Mouse (Mus musculus) liver, embryonic 13.5 days (tissue): Measurements from ENCODE around the gene Gjd3. TPM values are rescaled to one million over a fixed set of nuclear protein-coding genes. Genes with fewer than 3 reads are reported as not detected.

Experiments
- ATAC-seq: fragments of 200-750 bp; cut with Nextera tagmentation; 2 replicates; pipeline ENCODE4 v1.8.0; 2017; ENCODE audit warnings: low read depth, mild to moderate bottlenecking, moderate number of reproducible peaks, moderate library complexity
- DNase-seq: peaks from one replicate; pipeline ENCODE4 v3.0.0; 2022
- H3K27ac ChIP-seq: fragments of 300-500 bp; sonication (generic); 2 replicates; pipeline ENCODE4 v1.5.1; 2015; ENCODE audit warnings: moderate library complexity, mild to moderate bottlenecking, inconsistent platforms
- H3K27me3 ChIP-seq: fragments of 300-500 bp; sonication (generic); 2 replicates; pipeline ENCODE4 v1.6.1; 2015; ENCODE audit warnings: mild to moderate bottlenecking, inconsistent platforms
- H3K36me3 ChIP-seq: fragments of 300-500 bp; sonication (generic); 2 replicates; pipeline ENCODE4 v1.6.1; 2015; ENCODE audit warnings: mild to moderate bottlenecking, inconsistent platforms
- H3K4me1 ChIP-seq: fragments of 300-500 bp; sonication (generic); replicated peaks from 2 replicates; pipeline ENCODE4 v1.6.1; 2015; ENCODE audit warnings: inconsistent platforms
- H3K4me2 ChIP-seq: fragments of 300-500 bp; sonication (generic); 2 replicates; pipeline ENCODE4 v1.6.1; 2015; ENCODE audit warnings: inconsistent platforms, mild to moderate bottlenecking, moderate library complexity
- H3K4me3 ChIP-seq: fragments of 300-500 bp; sonication (generic); replicated peaks from 2 replicates; pipeline ENCODE4 v1.5.1; 2015; ENCODE audit warnings: mild to moderate bottlenecking, inconsistent platforms
- H3K9ac ChIP-seq: fragments of 300-500 bp; sonication (generic); 2 replicates; pipeline ENCODE4 v1.6.1; 2015; ENCODE audit warnings: mild to moderate bottlenecking, inconsistent platforms
- H3K9me3 ChIP-seq: fragments of 300-500 bp; sonication (generic); replicated peaks from 2 replicates; pipeline ENCODE4 v1.6.1; 2016; ENCODE audit warnings: inconsistent platforms
- WGBS: fragments of 180-500 bp; shearing (Covaris S2); methylation state at CpG from one replicate; pipeline ENCODE4 v1.1.7; 2015; ENCODE audit not compliant: insufficient replicate concordance; 5-methylcytosine and 5-hydroxymethylcytosine counted together
- polyA plus RNA-seq: library from polyadenylated mRNA; unstranded; fragments of >200 nt; fragmentation: Nextera tagmentation; extraction: Ambion mirVana; gene quantifications from 2 replicates; pipeline ENCODE4 v1.2.1, GENCODE M21; 2015

Gene Gjd3
- polyA plus RNA-seq, 1 experiment from 2014 or later: not detected

GRCm38 (mm10) chr11:98968079-98968478 lies 14.7 kb downstream of the Gjd3 start:
- H3K27me3 ChIP-seq: peaks cover 71% of the 10 kb centered on the region
- no peaks in the 10 kb centered on the region for H3K9me3 ChIP-seq
- no peak for DNase-seq
- H3K27ac ChIP-seq: no peak overlapping the region
- no peak for ATAC-seq
- no peak overlapping the region for H3K4me2 ChIP-seq
- 79% methylated on average over 16 of the region's 16 CpGs for WGBS
- peaks cover 31% of the 10 kb centered on the region for H3K36me3 ChIP-seq
- no peak overlapping the region for H3K9ac ChIP-seq
- H3K4me1 ChIP-seq: peaks cover 72% of the 10 kb centered on the region
- no peak overlapping the region for H3K4me3 ChIP-seq

- peaks cover 87% of the 10 kb centered on the region for H3K4me1 ChIP-seq
Observed at GRCm38 (mm10) chr11:98966499-98967141, 16.2 kb downstream of the Gjd3 start.

GRCm38 (mm10) chr11:98965416-98966077 lies 17.3 kb downstream of the Gjd3 start:
- no peak for DNase-seq
- H3K4me3 ChIP-seq: no peak overlapping the region
- peaks cover 11% of the 10 kb centered on the region; the same call in 1 of the 2 replicates for H3K36me3 ChIP-seq
- H3K27me3 ChIP-seq: peaks cover 90% of the 10 kb centered on the region
- H3K9me3 ChIP-seq: no peaks in the 10 kb centered on the region
- no peak overlapping the region for H3K9ac ChIP-seq
- peak overlapping the region; percentile 99 for H3K4me2 ChIP-seq
- H3K27ac ChIP-seq: no peak overlapping the region
- no peak for ATAC-seq
- H3K4me1 ChIP-seq: peaks cover 89% of the 10 kb centered on the region
- WGBS: 40% methylated on average over 11 of the region's 11 CpGs

More at GRCm38 (mm10) chr11:98966499-98967141, 16.2 kb downstream of the Gjd3 start:
- Histone ChIP-seq H3K27me3 (peaks cover 86% of the 10 kb centered on the region), H3K4me2 (no peak overlapping the region), H3K27ac (no peak overlapping the region), H3K4me3 (no peak overlapping the region), H3K36me3 (peaks cover 21% of the 10 kb centered on the region), H3K9me3 (no peaks in the 10 kb centered on the region), H3K9ac (no peak overlapping the region)
- 29% methylated on average over 9 of the region's 9 CpGs for WGBS
- ATAC-seq (no peak), DNase-seq (no peak)

- WGBS: 37% methylated on average over 15 of the region's 15 CpGs
- H3K9ac ChIP-seq: peak overlapping the region; percentile 29; the same call in 1 of the 2 replicates
- peak overlapping the region; percentile 99 for H3K4me2 ChIP-seq
- peaks cover 90% of the 10 kb centered on the region for H3K27me3 ChIP-seq
- H3K4me3 ChIP-seq: no peak overlapping the region
- H3K27ac ChIP-seq: peak overlapping the region; percentile 70
- H3K36me3 ChIP-seq: peaks cover 5% of the 10 kb centered on the region; the same call in 1 of the 2 replicates
- no peaks in the 10 kb centered on the region for H3K9me3 ChIP-seq
- H3K4me1 ChIP-seq: peaks cover 89% of the 10 kb centered on the region
- DNase-seq (no peak), ATAC-seq (no peak)
Observed at GRCm38 (mm10) chr11:98964616-98965415, 18.0 kb downstream of the Gjd3 start.

GRCm38 (mm10) chr11:98964201-98964615 lies 18.6 kb downstream of the Gjd3 start:
- Histone ChIP-seq H3K9ac (0 out of 2 replicates have a peak overlapping the region, but pooled peaks have one; percentile 29), H3K27me3 (peaks cover 87% of the 10 kb centered on the region), H3K9me3 (no peaks in the 10 kb centered on the region), H3K36me3 (peaks cover 5% of the 10 kb centered on the region; the same call in 1 of the 2 replicates), H3K4me1 (peaks cover 90% of the 10 kb centered on the region), H3K4me3 (peak overlapping the region; percentile 70), H3K27ac (peak overlapping the region; percentile 70), H3K4me2 (peak overlapping the region; percentile 99)
- WGBS: 22% methylated on average over 6 of the region's 6 CpGs
- no peak for ATAC-seq
- DNase-seq: no peak

- Histone ChIP-seq H3K27me3 (peaks cover 80% of the 10 kb centered on the region), H3K9ac (peak overlapping the region; percentile 45; the same call in 1 of the 2 replicates), H3K4me3 (peak overlapping the region; percentile 70), H3K4me1 (peaks cover 91% of the 10 kb centered on the region), H3K27ac (peak overlapping the region; percentile 70), H3K36me3 (peaks cover 5% of the 10 kb centered on the region; the same call in 1 of the 2 replicates), H3K9me3 (no peaks in the 10 kb centered on the region), H3K4me2 (peak overlapping the region; percentile 99)
- ATAC-seq: peak; percentile 37
- WGBS: under 1% methylated on average over 31 of the region's 32 CpGs
- no peak for DNase-seq
Observed at GRCm38 (mm10) chr11:98963191-98964021, 19.4 kb downstream of the Gjd3 start.

GRCm38 (mm10) chr11:98962421-98963095 lies 20.3 kb downstream of the Gjd3 start:
- DNase-seq (no peak), ATAC-seq (no peak)
- H3K9me3 ChIP-seq: no peaks in the 10 kb centered on the region
- H3K27ac ChIP-seq: peak overlapping the region; percentile 66
- WGBS: 6% methylated on average over 12 of the region's 12 CpGs
- H3K4me3 ChIP-seq: peak overlapping the region; percentile 70
- peak overlapping the region; percentile 45; the same call in 1 of the 2 replicates for H3K9ac ChIP-seq
- H3K36me3 ChIP-seq: peaks cover 5% of the 10 kb centered on the region; the same call in 1 of the 2 replicates
- peak overlapping the region; percentile 99 for H3K4me2 ChIP-seq
- peaks cover 74% of the 10 kb centered on the region for H3K27me3 ChIP-seq
- H3K4me1 ChIP-seq: peaks cover 94% of the 10 kb centered on the region

GRCm38 (mm10) chr11:98961766-98962165 lies 21.1 kb downstream of the Gjd3 start:
- no peak for DNase-seq
- no peak for ATAC-seq
- Histone ChIP-seq H3K27ac (no peak overlapping the region), H3K4me2 (peak overlapping the region; percentile 99), H3K9me3 (no peaks in the 10 kb centered on the region), H3K4me3 (peak overlapping the region; percentile 70), H3K36me3 (peaks cover 3% of the 10 kb centered on the region; the same call in 1 of the 2 replicates), H3K4me1 (peaks cover 89% of the 10 kb centered on the region), H3K27me3 (peaks cover 71% of the 10 kb centered on the region), H3K9ac (peak overlapping the region; percentile 74; the same call in 1 of the 2 replicates)
- 13% methylated on average over 8 of the region's 8 CpGs for WGBS

GRCm38 (mm10) chr11:98961051-98961592 lies 21.7 kb downstream of the Gjd3 start:
- no peaks in the 10 kb centered on the region for H3K9me3 ChIP-seq
- H3K4me2 ChIP-seq: peak overlapping the region; percentile 99
- H3K27ac ChIP-seq: no peak overlapping the region
- H3K9ac ChIP-seq: peak overlapping the region; percentile 74
- H3K4me1 ChIP-seq: peaks cover 86% of the 10 kb centered on the region
- DNase-seq (no peak), ATAC-seq (no peak)
- no peaks in the 10 kb centered on the region for H3K36me3 ChIP-seq
- peak overlapping the region; percentile 70 for H3K4me3 ChIP-seq
- WGBS: 4% methylated on average over 18 of the region's 18 CpGs
- peaks cover 65% of the 10 kb centered on the region for H3K27me3 ChIP-seq
